Comparison of ENCODE assay signal across 9 mouse cellular contexts in the genomic region with DNA sequence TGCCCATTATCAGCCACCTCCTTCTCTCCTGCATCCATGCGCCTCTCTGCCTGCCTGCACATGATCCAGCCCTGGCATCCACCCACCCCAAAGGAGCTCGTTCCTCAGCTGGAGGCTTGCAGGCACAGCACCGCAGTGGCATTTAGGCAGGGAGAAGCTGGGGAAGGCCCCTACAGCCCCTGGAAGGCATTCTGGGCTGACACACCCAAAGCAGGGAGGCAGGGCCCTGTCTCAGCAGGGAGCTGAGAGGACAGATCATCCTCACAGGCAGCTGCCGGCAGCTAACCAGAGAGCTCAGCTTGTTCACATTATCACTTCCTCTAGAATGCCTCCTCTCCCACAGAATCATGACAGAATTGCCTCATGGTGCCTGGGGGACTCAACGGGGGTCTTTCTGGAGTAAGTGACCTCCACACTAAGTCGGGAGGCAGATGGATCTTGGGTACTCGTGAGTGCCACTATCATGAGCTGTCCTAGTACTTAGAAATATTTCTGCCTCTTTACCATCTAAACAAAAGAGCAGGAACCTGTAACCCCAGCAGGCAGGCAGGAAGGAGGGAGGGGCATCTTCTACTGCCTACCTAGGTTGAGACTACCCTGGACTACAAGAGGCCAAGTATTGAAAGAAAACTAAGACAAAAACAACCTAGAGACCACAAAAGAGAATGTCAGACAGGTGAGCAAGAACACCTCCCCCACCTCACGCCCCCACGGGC.
DNase-seq lines count a peak whose midpoint lies in the region; ATAC-seq and TF ChIP-seq lines count a peak whose summit lies in the region.
"Had no signal": no experiment of that assay in that cellular context is flagged by ENCODE, and none has a peak within 500 bp of the region (broad histone marks: within the 10 kb centered on the region; RNA-seq: fewer than 3 reads in every experiment).

No protein-coding gene starts in this region.

- TF ChIP-seq CTCF in midbrain, postnatal 0 days (IDR thresholded peaks at IDR 0.05): no peak
- TF ChIP-seq CTCF in stomach, postnatal 0 days (IDR thresholded peaks at IDR 0.05; ENCODE audit: low read depth): no peak

- H3K9me3 ChIP-seq in midbrain, embryonic 13.5 days: no peaks in the 10 kb centered on the region
- no peaks in the 10 kb centered on the region for H3K9me3 ChIP-seq in midbrain, postnatal 0 days (ENCODE audit: low read length)
- no peaks in the 10 kb centered on the region for H3K9me3 ChIP-seq in stomach, postnatal 0 days (ENCODE audit: control insufficient read depth, low read length)
- H3K9me3 ChIP-seq: limb, embryonic 12.5 days had no signal

- peak; percentile 31 for DNase-seq in cerebellum, adult 9-10 months
- DNase-seq in cerebellum, postnatal 14 days: no peak
- DNase-seq in midbrain, postnatal 0 days (ENCODE audit: low spot score): no peak
- no peak for DNase-seq in stomach, postnatal 0 days (ENCODE audit: low spot score)
- DNase-seq in gastrocnemius, postnatal 36 days: no peak
- DNase-seq in left cerebral cortex, postnatal 36 days (ENCODE audit: low spot score in 2 of 2): no peak

- no peaks in the 10 kb centered on the region for H3K27me3 ChIP-seq in midbrain, embryonic 13.5 days
- H3K27me3 ChIP-seq in midbrain, postnatal 0 days (ENCODE audit: insufficient read depth, low read length): no peaks in the 10 kb centered on the region
- H3K27me3 ChIP-seq in stomach, postnatal 0 days (ENCODE audit: control insufficient read depth, insufficient read depth, low read length): no peaks in the 10 kb centered on the region

- H3K4me3 ChIP-seq in midbrain, embryonic 13.5 days (replicated peaks): no peak overlapping the region
- H3K4me3 ChIP-seq in midbrain, postnatal 0 days (ENCODE audit: low read depth, low read length): no peak overlapping the region
- H3K4me3 ChIP-seq in stomach, postnatal 0 days (ENCODE audit: low read depth, low read length): no peak overlapping the region
- H3K4me3 ChIP-seq: limb, embryonic 12.5 days had no signal

- H3K4me2 ChIP-seq in midbrain, embryonic 13.5 days (replicated peaks): no peak overlapping the region
- H3K4me2 ChIP-seq in midbrain, postnatal 0 days (ENCODE audit: low read depth, low read length, poor library complexity, severe bottlenecking): no peak overlapping the region
- H3K4me2 ChIP-seq in stomach, postnatal 0 days (replicated peaks; ENCODE audit: low read depth): no peak overlapping the region
- H3K4me2 ChIP-seq: limb, embryonic 12.5 days had no signal

- H3K36me3 ChIP-seq in midbrain, embryonic 13.5 days: no peaks in the 10 kb centered on the region
- no peaks in the 10 kb centered on the region for H3K36me3 ChIP-seq in midbrain, postnatal 0 days (ENCODE audit: insufficient read depth, low read length)
- H3K36me3 ChIP-seq in stomach, postnatal 0 days (ENCODE audit: control insufficient read depth, insufficient read depth, low read length): no peaks in the 10 kb centered on the region
- H3K36me3 ChIP-seq: limb, embryonic 12.5 days had no signal

- WGBS in midbrain, embryonic 13.5 days: 33% methylated on average over 9 of the region's 9 CpGs
- WGBS in midbrain, postnatal 0 days: 38% methylated on average over 9 of the region's 9 CpGs
- whole genome bisulfite sequencing in stomach, postnatal 0 days: 28% methylated on average over 9 of the region's 9 CpGs

- no peak overlapping the region for H3K9ac ChIP-seq in midbrain, embryonic 13.5 days (replicated peaks)
- no peak overlapping the region for H3K9ac ChIP-seq in midbrain, postnatal 0 days (replicated peaks; ENCODE audit: low read length, poor library complexity, severe bottlenecking)
- peak overlapping the region; percentile 13; the same call in 1 of the 2 replicates for H3K9ac ChIP-seq in stomach, postnatal 0 days (ENCODE audit: low read length)
- H3K9ac ChIP-seq: limb, embryonic 12.5 days had no signal

- intact Hi-C loops in gastrocnemius, postnatal 36 days (cut with DNase I): loop anchor here (5.0 to 10.0 kb wide), 4 partner anchors 88 to 238 kb away; no protein-coding TSS in a partner anchor
- intact Hi-C loops in left cerebral cortex, postnatal 36 days (cut with DNase I): loop anchor here (2.0 to 5.0 kb wide), 2 partner anchors 208 to 243 kb away; no protein-coding TSS in a partner anchor

- peaks cover 8% of the 10 kb centered on the region for H3K4me1 ChIP-seq in midbrain, embryonic 13.5 days (replicated peaks)
- no peaks in the 10 kb centered on the region for H3K4me1 ChIP-seq in midbrain, postnatal 0 days (ENCODE audit: insufficient read depth, low read length)
- H3K4me1 ChIP-seq in stomach, postnatal 0 days (replicated peaks; ENCODE audit: control insufficient read depth, insufficient read depth): no peaks in the 10 kb centered on the region

- 0 out of 2 replicates have a peak overlapping the region, but pooled peaks have one; percentile 11 for H3K27ac ChIP-seq in midbrain, embryonic 13.5 days
- no peak overlapping the region for H3K27ac ChIP-seq in midbrain, postnatal 0 days (ENCODE audit: low read depth, low read length)
- peak overlapping the region; percentile 40; the same call in 1 of the 2 replicates for H3K27ac ChIP-seq in stomach, postnatal 0 days (replicated peaks)
- H3K27ac ChIP-seq: limb, embryonic 12.5 days had no signal

- TF ChIP-seq EP300 in stomach, postnatal 0 days (optimal IDR thresholded peaks at IDR 0.05): no peak

- no peak for ATAC-seq in midbrain, embryonic 13.5 days
- ATAC-seq in midbrain, postnatal 0 days (ENCODE audit: low FRiP score): no peak
- ATAC-seq in activated CD4-positive, CD25-positive, alpha-beta regulatory T cell, adult 4 months: peak; percentile 17
- no peak; the same call in 1 of the 2 replicates for ATAC-seq in stomach, postnatal 0 days (ENCODE audit: low FRiP score, low TSS enrichment)
